Mouse (Mus musculus) T-helper 1 cell (primary cell): ENCODE measurements around the gene Dus1l.
"Not testable (repeated sequence)": the region's sequence is repeated elsewhere in the genome, so short reads cannot be mapped to it uniquely, and the experiment has no call there.

Experiments used
- in situ Hi-C: fragments of 300-600 bp; cut with MboI, MseI; formaldehyde crosslinking; loops from one replicate; pipeline ENCODE4 v1.15.1; 2025; ENCODE audit warnings: high pct_unique_total_duplicates

The Dus1l gene

DNA sequence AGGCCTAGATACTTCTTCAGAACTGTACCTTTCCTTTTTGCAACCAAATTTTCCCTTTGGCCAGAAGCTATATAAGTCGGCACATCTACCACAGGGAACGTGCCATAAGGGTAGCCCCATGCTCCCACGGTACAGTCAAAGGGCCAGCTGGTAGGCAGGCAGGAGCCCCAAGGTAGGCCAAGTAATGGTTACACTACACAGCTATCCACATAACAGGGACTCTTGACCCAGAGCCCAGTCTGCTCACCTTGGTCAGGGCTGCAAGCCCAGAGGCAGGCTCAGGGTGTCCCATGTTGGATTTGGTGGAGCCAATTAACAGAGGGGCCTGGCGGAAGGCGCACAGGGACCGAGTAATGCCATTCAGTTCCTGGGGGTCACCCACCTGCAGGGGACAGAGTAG is 23.4 kb upstream of the Dus1l start:
- in situ Hi-C loops = no loop called here

DNA sequence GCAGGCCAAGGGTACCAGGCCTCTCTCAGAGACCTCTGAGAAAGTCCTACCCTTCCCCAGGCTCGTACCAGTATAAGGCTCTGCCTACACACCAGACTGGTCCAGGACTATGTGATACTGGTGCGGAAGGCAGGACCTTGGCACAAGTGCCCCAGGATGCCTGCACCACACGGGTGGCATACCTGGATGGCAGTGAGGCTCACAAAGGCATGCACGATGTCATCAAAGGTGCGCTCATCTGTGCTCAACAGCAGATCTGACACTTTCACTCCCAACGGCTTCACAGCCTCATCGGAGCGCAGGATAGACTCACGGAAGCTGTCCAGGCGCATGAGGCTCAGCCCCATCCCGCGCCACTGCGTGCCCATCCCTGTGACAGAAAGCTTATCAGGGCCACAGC is 22.0 kb upstream of the Dus1l start:
- in situ Hi-C loops = no loop called here

DNA sequence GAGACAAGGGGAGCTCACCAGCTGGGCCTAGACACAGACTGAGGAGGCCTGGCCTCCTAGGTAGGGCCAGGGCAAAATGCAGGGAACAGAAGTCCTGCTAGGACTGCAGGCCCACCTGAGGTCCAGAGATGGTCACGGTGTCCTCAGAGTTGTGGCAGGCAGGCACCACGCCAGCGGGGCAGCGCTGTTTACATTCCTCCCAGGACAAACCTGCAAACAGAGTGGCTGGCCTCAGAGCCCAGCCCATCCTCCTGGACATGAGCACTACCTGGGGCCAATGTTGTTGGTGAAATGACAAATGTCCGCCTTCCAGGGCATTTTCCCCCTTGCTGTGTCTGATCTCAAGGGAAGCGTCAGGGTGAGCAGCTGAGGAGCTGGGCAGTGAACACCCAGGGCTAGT is 21.2 kb upstream of the Dus1l start:
- in situ Hi-C loops = no loop called here

DNA sequence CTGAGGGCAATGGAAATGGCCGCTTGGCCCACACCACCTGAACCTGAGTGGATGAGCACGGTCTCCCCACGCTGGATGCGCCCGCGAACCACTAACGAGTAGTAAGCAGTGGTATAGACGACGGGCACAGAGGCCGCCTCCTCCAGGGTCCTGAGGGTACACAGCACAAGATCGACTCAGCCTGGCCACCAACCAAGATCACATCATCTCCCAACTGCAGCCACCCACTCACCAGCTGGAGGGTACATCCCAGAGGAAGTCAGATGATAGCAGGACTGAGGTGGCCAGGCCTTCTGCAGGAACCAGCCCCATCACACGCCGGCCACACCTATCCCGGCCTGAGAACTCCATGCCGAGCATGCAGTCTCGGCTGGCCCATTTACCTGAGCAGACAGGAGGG is 15.9 kb upstream of the Dus1l start:
- in situ Hi-C loops = no loop called here

DNA sequence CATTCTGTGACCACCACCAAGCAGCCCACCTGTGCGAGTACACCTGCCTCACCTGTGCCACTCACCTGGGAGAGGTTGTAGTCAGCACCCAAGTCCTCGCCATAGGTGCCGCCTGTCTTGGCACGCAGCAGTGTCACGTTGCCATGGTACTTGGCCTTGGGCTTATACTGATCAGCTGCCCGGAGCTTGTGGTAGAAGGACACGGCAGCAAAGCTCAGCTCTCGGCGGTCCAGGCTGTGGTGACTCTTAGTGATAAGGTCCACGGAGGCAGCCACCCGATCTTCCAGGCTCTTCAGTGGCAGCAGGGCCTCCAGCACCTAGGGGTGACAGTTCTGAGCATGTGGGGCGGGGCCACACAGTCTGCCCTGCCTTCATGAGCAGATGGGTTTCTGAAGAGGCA is 11.8 kb upstream of the Dus1l start:
- in situ Hi-C loops = no loop called here

DNA sequence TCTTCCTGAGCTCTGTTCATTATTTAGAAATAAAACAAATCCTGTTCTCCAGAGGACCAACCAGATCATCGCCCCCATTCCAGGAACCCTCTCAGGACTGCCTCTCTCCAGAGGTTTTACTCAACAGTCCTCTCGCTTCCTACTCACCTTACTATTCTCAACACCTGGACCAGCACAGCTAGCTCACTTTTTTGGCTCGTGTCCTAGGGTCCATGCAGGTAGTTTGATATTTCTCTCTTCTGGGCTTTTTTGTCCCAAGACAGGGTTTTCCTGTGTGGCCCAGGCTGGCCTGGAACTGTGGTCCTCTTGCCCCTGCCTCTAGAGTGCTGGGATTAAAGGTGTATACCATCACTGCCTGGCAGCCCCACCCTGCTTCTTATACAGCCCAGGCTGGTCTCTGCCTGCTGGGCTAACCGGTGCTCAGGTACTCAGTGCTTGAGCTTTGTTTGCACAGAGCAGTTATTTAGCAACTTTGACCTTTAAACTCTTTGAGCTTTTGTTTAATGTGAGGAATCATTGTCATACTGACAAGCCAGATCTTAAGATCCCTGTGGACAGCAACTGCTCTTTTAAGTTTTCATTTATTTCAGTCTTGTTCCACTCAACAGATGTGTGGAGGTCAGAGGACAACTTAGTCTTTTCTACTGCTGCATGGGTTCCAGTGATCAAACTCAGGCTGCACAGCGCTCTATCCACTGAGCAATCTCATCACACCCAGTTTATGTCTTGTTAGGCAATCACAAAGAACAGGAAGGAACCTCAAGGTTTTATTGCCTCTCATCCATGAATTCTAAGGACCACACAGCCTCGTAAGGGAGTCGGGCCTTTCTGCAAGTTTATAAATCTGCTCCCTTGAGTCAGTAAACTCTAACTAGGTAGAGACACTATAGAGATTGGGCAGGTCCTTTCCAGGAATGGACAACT is 9.4 kb upstream of the Dus1l start:
- in situ Hi-C loops = no loop called here

DNA sequence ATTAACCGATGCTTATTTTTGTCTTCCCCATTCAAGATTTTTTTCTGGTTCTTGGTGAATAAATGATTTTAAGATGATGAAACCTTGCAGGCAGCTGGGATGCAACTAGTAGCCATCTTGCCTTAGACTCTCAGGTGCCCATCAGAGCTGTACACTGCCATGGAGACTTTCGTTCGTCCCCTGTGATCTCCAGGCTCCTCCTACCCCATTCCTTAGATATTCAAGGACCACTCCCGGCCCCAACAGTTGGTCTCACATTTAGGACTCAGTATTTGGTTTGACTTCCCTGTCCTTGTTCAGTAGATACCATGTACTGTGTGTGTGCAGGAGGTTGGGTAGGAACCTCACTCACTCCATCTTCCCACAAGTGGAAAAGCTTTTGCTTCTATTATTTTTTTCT is 8.6 kb upstream of the Dus1l start:
- in situ Hi-C loops = no loop called here

DNA sequence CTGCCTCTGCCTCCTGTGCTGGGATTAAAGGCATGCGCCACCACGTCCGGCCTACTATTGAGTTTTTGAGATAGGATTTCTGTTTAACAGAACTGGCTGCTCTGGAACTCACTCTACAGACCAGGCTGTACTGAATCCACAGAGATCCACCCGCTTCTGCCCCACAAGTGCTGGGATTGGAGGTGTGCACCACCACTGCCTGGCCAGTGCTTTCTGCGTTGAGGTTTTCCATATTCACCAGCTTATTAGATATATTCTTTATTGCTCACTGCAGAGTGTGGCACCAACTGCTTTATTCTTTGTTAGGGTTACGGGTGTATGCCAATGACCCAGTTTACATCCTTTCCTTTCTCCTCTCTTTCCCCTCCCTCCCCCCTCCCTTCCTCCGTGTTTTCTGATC is 8.1 kb upstream of the Dus1l start:
- in situ Hi-C loops = no loop called here

DNA sequence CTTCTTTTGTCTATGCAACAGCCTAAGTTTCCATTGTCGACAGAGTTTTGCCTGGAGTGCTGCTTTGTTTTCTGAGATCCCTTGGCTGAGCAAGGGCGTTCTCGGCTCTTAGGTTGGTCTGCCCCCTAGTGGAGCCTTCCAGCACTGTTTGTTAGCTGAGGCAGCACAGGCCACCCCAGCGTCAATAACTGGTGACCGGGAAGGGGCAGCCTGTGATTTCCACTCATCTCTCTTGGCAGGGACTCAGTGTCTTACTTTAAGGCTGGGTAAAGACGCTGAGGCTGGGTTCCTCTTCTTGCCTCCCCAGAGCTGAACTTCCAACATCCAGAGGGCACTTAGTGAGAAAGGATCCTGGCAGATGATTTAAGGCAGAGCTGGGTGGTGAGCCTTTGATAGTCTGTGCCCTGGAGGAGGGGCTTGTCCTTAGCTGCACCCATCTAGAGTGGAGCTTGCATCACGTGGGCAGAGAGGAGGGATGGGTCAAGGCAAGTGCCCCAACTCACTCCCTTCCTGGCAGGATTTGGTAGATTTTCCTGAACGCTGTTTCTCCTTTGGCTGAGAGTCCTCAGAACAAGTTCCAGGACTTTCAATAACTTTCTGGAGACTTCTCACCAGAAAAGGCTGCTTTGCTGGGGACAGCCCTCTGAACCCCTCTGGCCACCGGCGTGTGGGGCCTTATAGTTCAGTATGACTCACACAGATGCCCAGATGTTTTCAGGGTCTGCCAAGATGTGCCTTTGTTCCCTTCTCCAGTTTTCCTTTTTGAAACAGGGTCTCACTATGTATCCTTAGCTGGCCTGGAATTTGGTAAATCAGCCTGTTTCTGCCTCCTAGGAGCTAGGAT is 4.1 kb upstream of the Dus1l start:
- in situ Hi-C loops = no loop called here

DNA sequence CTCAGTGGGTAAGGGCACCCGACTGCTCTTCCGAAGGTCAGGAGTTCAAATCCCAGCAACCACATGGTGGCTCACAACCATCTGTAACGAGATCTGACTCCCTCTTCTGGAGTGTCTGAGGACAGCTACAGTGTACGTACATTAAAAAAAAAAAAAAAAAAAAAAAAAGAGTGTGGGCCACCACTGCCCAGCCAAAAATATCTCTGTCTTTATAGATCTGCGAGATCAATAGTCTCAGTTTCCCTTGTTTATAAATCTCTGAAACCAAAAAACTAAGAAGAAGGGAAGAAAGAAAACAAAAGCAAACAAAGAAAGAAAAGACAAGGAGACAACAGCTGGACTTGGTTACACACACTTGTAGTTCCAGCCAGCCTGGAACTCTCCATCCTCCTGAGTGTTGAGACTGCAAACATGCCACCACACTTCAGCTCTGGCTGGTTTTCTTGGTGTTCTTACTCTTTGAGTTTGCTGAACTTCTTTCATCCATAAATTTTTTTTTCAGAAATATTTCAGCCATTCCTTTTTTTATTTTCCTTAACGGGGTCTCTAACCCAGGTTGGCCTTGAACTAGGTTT is 3.2 kb upstream of the Dus1l start:
- in situ Hi-C loops = no loop called here

DNA sequence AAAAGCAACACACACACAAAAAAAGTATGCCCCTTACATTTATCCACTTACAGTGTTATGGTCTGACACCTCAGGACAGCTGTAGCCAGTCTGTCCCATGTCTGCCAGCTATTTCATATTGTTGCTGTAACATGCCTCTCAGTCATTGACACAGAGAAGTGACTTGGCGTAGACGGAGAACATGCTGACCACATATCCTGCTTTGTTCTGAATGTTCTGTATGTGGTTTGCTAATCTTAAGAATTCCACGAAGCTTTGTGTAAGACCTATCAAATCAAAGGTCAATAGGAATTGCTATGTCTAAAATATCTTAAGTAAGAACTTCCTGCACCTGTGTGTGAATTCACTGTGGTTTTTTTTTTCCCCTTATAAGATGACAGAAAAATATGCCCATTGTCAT is 2.0 kb upstream of the Dus1l start:
- in situ Hi-C loops = no loop called here

DNA sequence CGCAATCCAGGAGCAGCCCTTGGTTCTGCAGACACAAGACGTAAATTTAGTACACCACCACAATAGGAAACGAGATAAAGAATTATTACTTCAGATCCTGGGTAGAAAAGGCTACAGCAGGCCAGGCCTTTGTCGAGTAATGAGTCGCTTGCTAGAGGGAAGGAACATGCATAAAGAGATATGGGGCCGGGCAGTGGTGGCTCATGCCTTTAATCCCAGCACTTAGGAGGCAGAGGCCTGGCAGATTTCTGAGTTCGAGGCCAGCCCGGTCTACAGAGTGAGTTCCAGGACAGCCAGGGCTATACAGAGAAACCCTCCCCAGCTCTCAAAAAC is 377 bp upstream of the Dus1l start:
- in situ Hi-C loops = no loop called here

DNA sequence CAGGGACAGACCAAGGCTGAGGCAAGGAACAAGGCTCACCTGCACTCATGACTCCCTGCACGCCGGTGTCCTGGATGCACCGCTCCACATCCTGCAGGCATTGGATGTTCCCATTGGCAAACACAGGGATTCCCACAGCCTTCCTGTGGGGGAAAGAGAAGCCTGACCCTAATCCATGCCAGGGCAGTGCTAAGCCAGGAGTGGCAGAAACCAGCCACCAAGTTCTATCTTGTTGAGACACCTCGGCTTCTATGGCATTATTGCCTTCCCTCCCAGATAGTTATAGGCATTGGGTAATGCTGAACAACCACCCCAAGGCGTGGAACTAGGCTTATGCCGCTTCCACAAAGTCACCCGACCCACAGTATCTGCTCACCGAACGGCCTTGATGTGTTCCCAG is 3.6 kb downstream of the Dus1l start:
- in situ Hi-C loops = no loop called here

DNA sequence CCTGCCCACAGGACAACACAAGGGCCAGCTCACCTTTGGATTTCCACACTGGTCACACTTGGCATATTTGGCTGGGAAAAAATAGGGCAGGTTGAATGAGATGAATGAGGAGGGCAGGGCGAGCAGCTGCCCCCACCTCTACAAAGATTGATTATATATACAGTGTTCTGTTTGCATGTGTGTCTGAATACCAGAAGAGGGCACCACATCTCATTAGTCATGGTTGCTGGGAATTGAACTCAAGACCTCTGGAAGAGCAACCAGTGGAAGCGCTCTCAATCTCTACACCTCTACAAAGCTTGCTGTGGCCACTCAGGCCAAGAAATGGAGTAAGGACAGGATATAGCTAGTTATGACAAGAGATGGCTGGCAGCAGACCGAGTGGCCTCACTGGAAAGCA is 6.4 kb downstream of the Dus1l start:
- in situ Hi-C loops = no loop called here

DNA sequence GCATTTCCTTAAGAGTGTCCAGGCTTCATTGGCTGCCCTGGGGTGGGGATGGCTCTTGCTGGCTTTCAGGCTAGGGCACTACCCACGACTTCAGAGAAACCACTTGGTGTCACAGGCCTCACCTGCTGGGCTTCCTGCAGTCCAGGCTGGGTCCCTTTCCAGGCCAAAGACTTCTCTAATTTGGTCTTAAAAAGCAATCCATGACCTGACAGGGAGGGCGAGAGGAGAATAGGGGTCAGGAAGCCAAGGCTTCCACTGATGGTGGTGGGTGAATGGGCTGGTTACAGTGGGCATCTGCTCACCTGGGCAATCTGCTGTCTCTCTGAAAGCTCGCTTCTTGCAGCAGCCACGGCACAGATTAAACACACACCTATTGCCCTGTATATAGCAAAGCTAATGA is 6.8 kb downstream of the Dus1l start:
- in situ Hi-C loops = no loop called here

DNA sequence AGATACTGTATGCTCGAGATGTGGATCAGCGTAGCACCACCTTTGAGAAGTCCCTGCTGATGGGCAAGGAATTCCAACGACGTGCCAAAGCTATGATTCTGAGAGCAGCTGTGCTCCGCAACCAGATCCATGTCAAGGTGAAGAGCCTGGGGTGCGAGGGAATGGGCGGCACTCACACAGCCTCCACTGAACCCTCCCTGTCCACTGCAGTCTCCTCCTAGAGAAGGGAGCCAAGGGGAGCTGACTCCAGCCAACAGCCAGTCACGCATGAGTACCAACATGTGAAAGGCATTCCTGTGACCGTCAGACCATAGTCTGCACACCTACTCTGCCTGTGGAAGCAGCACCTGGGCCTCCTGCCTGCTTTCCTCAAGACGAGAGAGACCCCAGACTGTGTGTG is 7.7 kb downstream of the Dus1l start:
- in situ Hi-C loops = not testable (repeated sequence)

DNA sequence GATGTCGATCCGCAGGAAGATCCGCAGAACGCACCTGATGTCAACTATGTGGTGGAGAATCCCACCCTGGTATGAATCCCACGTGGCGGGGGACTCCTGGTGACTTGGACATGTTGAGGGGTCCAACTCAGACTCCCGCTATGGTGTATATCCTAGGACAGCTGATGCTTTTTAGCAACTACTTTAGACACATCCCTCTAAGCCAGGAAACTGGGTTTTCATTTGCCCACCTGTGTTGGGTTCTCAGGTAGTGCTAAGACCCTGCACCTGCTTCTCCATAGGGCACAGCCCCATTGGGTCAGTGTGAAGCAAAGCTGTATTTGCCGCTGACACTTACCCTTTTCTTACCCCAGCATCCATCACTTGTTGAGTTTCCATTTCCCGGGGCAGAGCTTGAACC is 11.1 kb downstream of the Dus1l start:
- in situ Hi-C loops = no loop called here

DNA sequence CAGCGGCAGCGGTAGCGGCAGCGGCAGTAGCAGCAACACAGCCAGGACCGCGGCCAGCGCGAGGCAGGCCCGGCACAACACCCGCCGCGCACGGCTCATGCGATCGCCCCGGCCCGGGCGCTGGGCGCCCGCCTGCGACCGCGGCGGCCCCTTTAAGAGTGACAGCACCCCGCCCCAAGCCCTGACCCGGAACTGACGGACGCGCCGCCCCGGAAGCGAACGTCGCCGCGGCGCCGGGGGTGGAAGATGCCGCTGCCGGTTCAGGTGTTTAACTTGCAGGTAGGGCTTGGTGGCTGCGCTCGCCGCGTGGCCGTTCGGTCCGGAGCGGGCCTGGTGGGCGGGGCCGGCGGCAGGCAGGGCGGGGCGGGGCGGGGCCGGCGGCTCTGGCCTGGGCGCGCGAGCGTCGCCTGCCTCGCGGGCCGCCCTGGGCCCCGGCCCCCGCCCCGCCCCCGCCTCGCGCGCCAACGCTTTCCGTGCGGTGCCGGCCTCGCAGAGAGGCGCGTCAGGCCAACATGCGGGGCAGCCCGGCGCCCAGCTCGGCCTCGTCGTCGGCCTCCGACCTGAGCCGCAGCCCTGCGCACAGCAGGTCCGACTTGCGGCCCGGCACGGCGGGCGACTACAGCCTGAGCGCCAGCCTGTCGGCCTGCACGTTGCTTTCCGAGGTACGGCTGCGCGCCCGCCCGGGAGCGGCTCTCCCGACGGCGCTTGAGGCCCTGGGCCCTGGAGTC is 12.0 kb downstream of the Dus1l start, which contains the start of the genes Rfng and Gps1:
Rfng (minus strand) TSS at position 144 of the 728 bp plus-strand sequence.
Gps1 (plus strand) TSS at position 209 of the 728 bp plus-strand sequence.
- in situ Hi-C loops = no loop called here

DNA sequence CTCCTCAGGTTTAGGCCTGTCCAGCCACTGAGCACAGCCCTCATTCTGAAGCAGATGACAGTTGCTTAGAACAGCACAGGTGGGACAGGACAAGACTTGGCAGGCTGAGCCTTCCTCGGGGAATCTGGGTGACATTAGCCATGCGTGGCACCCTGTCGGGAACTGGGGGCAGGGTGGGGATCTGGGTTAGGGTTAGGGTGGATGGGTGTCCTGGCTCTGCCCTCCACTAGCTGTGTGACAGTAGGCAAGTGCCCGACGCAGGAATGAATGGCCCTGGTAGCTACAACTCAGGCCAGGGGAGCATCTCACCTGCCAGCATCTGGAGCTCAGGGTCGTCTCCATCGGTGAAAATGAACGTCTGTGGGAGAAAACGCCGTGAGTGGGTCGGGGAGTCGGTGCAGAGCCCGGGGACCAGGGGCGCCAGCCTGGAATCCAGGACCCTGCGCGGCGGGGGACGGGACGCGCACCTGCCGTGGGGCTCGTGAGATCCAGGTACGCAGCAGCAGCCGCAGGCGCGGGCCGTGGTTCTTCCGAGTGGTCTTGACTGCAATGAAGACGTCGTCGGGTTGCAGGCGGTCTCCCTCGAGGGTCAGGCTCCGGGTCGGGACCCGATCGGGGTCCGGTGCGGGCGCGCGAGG is 12.7 kb downstream of the Dus1l start:
- in situ Hi-C loops = no loop called here

DNA sequence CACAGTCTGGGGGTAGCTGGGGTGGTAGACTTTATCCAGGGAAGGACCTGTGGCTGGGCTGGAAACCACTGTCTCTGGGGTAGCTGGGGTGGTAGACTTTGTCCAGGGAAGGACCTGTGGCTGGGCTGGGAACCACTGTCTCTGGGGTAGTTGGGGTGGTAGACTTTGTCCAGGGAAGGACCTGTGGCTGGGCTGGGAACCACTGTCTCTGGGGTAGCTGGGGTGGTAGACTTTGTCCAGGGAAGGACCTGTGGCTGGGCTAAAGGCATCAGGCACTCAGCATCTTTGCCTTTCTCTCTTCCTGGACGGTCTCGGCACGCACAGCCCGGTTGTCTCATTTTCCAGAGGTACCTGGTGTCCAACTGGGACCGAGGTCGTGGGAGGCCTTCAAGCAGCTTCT is 14.8 kb downstream of the Dus1l start:
- in situ Hi-C loops = not testable (repeated sequence)

DNA sequence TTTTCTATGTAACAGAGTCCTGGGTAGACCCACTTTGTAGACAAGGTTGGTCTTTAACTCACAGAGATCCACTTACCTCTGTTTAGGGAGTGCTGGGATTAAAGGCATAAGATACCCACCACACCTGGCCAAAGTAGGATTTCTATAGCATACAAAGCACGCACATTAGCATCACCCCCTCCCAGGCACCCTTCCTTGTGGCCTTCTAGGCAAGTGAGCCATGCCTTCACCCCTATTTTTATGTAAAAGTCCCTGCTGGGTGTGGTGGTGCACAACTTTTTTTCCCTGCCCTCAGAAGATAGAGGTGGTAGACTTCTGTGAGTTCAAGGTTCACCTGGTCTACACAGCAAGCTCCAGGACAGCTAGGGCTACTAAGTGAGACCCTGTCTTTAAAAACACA is 16.3 kb downstream of the Dus1l start:
- in situ Hi-C loops = no loop called here
